Mouse (Mus musculus) hindbrain, postnatal 0 days (tissue): ENCODE measurements around the gene Cacna1s. TPM values are rescaled to one million over a fixed set of nuclear protein-coding genes. Genes with fewer than 3 reads are reported as not detected.

Source experiments
- ATAC-seq: fragments of 200-750 bp; cut with Nextera tagmentation; 2 replicates; pipeline ENCODE4 v1.8.0; 2017; ENCODE audit warnings: mild to moderate bottlenecking, moderate TSS enrichment, moderate library complexity
- DNase-seq: peaks from one replicate; pipeline ENCODE4 v3.0.0-alpha.2; 2015; ENCODE audit warnings: low spot score
- H3K27ac ChIP-seq: fragments of 300-500 bp; sonication (generic); 2 replicates; pipeline ENCODE4 v1.5.1; 2014; ENCODE audit warnings: mild to moderate bottlenecking
- H3K27me3 ChIP-seq: fragments of 300-500 bp; sonication (generic); 2 replicates; pipeline ENCODE4 v1.6.1; 2014; ENCODE audit warnings: low read length, mixed read lengths; ENCODE audit not compliant: insufficient read depth
- H3K36me3 ChIP-seq: fragments of 300-500 bp; sonication (generic); 2 replicates; pipeline ENCODE4 v1.6.1; 2014; ENCODE audit warnings: low read length, mixed read lengths; ENCODE audit not compliant: insufficient read depth
- H3K4me1 ChIP-seq: fragments of 300-500 bp; sonication (generic); 2 replicates; pipeline ENCODE4 v1.6.1; 2014; ENCODE audit warnings: antibody characterized with exemption, low read length, mixed read lengths; ENCODE audit not compliant: insufficient read depth
- H3K4me2 ChIP-seq: fragments of 300-500 bp; sonication (generic); 2 replicates; pipeline ENCODE4 v1.6.1; 2014; ENCODE audit warnings: low read depth, mild to moderate bottlenecking, low read length, moderate library complexity, mixed read lengths
- H3K4me3 ChIP-seq: fragments of 300-500 bp; sonication (generic); 2 replicates; pipeline ENCODE4 v1.5.1; 2014; ENCODE audit warnings: low read length
- H3K9ac ChIP-seq: fragments of 300-500 bp; sonication (generic); replicated peaks from 2 replicates; pipeline ENCODE4 v1.6.1; 2014; ENCODE audit warnings: mild to moderate bottlenecking, low read length, moderate library complexity, mixed read lengths
- H3K9me3 ChIP-seq: fragments of 300-500 bp; sonication (generic); 2 replicates; pipeline ENCODE4 v1.6.1; 2016; ENCODE audit warnings: low read length, mixed read lengths
- CTCF ChIP-seq: IDR thresholded peaks from 2 replicates; pipeline ENCODE4 v1.5.1; 2016; ENCODE audit warnings: antibody characterized with exemption, control low read depth, low read depth
- WGBS: fragments of 180-500 bp; shearing (Covaris S2); extraction: QIAGEN DNeasy Blood & Tissue Kit; methylation state at CpG from one replicate; pipeline ENCODE4 v1.1.7; 2014; 5-methylcytosine and 5-hydroxymethylcytosine counted together
- polyA plus RNA-seq: library from polyadenylated mRNA; unstranded; fragments of >200 nt; fragmentation: Nextera tagmentation; extraction: Ambion mirVana; gene quantifications from 2 replicates; pipeline ENCODE4 v1.2.1, GENCODE M21; 2015
- total RNA-seq: library from RNA; depleted of rRNA; stranded (reverse); fragments of >200 nt; gene quantifications from 2 replicates; pipeline ENCODE4 v1.2.3, GENCODE M21; 2014

Gene Cacna1s
- total and polyA plus RNA-seq, 2 experiments from 2014 or later, result 0.53 to 1.9 TPM

- no peak overlapping the region for H3K9ac ChIP-seq
- ATAC-seq, result no peak
- 0 out of 2 replicates have a peak overlapping the region, but pooled peaks have one; percentile 74 for H3K4me2 ChIP-seq
Measured at GRCm38 (mm10) chr1:136128944-136129589, 76.5 kb downstream of the Cacna1s start.

DNA sequence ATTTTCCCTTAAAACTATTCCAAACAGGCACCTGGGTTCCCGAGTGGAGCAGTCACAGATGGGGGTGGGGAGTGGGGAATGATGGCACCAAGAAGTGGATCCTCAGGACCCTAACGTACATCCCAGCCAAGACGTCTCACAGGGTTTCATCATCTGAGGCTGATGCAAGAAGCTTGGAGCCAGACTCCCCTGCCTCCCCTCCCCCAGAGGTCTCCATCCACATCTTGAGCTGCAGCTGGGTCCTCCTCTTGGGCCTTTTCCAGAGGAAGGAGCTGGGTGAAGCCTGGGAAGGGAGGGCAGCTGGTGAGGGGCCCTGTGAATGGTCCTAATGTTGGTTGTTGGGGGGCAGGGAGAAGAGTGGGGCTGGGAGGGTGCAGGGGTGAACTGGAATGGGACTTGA is 77.6 kb downstream of the Cacna1s start:
- H3K36me3 ChIP-seq, result no peaks in the 10 kb centered on the region
- no peaks in the 10 kb centered on the region for H3K9me3 ChIP-seq
- DNase-seq (peak; percentile 51), ATAC-seq (no peak)
- H3K27me3 ChIP-seq, result no peaks in the 10 kb centered on the region
- TF ChIP-seq CTCF, result no peak
- H3K27ac ChIP-seq, result peak overlapping the region; percentile 96; the same call in 1 of the 2 replicates
- WGBS, result 32% methylated on average over 3 of the region's 3 CpGs
- 0 out of 2 replicates have a peak overlapping the region, but pooled peaks have one; percentile 77 for H3K4me3 ChIP-seq
- H3K4me1 ChIP-seq, result peaks cover 34% of the 10 kb centered on the region
- H3K9ac ChIP-seq, result peak overlapping the region; percentile 88; the same call in 1 of the 2 replicates
- H3K4me2 ChIP-seq, result peak overlapping the region; percentile 74

More at GRCm38 (mm10) chr1:136128944-136129589, 76.5 kb downstream of the Cacna1s start:
- no peaks in the 10 kb centered on the region for H3K36me3 ChIP-seq
- H3K27ac ChIP-seq, result no peak overlapping the region
- no peaks in the 10 kb centered on the region for H3K27me3 ChIP-seq
- H3K4me3 ChIP-seq, result no peak overlapping the region
- 55% methylated on average over 4 of the region's 4 CpGs for WGBS
- TF ChIP-seq CTCF, result no peak
- DNase-seq, result no peak
- peaks cover 24% of the 10 kb centered on the region for H3K4me1 ChIP-seq
- H3K9me3 ChIP-seq, result no peaks in the 10 kb centered on the region

DNA sequence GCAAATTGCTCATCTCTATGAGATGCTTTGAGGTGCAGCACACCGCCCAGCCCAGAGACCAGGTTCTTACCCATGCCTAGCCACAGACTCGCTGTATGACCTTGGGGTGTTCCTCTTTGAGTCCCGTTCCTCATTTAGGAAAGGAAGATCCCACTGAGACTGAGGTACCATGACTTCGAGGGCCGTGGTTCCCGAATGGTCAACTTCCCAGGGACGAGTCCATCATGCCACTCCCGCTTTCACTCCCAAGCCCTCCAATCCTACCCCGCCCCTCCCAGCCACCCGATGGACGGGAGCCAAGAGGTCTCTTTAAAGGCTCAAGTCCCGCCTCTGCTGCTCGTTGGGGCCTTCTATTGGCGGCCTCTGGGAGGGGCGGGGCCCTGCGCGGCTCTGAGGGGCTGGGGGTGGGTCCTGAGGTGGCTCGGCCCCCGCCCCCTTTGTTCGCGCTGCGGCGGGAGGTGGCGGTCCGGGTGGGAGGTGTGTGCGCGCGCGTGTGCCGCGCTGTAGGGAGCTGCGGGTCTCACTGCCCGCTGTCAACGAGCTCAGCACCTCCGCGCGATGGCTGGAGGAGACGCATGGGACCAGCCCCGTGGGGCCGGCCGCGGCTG is 78.5 kb downstream of the Cacna1s start, which contains the start of gene Kif21b:
Gene Kif21b, plus strand, starts transcription at position 439 of the 608 bp plus-strand sequence.
- no peaks in the 10 kb centered on the region for H3K36me3 ChIP-seq
- H3K4me3 ChIP-seq, result peak within 1 kb of the TSS; percentile 77
- no peak for TF ChIP-seq CTCF
- WGBS, result 2% methylated on average over 40 of the region's 42 CpGs
- peak within 1 kb of the TSS; percentile 74 for H3K4me2 ChIP-seq
- H3K9me3 ChIP-seq, result no peaks in the 10 kb centered on the region
- ATAC-seq (peak; percentile 93), DNase-seq (peak; percentile 98)
- H3K27ac ChIP-seq, result peak within 1 kb of the TSS; percentile 96
- H3K9ac ChIP-seq, result peak within 1 kb of the TSS; percentile 88
- no peaks in the 10 kb centered on the region for H3K27me3 ChIP-seq
- H3K4me1 ChIP-seq, result peaks cover 42% of the 10 kb centered on the region

DNA sequence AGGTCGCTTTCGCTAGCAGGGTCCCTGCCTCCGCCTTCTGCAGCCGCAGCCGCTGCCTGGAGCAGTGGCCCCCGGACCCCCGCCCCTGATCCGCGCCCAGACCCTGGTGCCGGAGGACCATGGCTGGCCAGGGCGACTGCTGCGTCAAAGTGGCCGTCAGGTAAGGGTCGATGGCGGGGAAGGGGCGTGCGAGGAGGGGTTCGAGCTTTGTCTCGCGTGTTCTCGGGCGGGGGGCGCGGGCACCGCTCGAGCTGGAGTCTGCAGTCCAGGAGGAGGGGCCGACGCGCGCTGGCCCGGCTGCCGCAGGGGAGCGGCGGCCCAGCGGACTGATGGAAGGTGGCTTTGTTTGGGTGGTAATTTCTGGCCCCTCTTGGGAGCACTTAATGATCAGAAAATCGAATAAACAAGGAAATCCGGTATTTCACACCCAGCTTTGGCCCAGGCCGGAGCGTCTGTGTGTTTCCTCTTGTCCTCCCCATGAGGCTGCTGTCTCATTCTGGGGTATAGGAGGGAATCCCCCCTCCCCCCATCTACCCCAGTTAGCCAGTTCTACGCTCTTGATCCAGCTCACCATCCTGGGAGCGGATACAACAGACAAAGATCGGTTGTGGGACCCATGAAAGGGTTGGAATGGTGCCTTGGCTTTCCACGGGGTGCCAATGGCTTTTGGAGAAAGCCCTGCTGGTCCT is 79.2 kb downstream of the Cacna1s start:
- Histone ChIP-seq H3K4me1 (peaks cover 48% of the 10 kb centered on the region), H3K9me3 (no peaks in the 10 kb centered on the region), H3K4me3 (peak overlapping the region; percentile 77), H3K9ac (peak overlapping the region; percentile 88), H3K27ac (peak overlapping the region; percentile 96), H3K4me2 (peak overlapping the region; percentile 74), H3K27me3 (no peaks in the 10 kb centered on the region), H3K36me3 (no peaks in the 10 kb centered on the region)
- DNase-seq (peak; percentile 80), ATAC-seq (peak; percentile 67)
- WGBS, result under 1% methylated on average over 42 of the region's 43 CpGs
- TF ChIP-seq CTCF, result no peak

DNA sequence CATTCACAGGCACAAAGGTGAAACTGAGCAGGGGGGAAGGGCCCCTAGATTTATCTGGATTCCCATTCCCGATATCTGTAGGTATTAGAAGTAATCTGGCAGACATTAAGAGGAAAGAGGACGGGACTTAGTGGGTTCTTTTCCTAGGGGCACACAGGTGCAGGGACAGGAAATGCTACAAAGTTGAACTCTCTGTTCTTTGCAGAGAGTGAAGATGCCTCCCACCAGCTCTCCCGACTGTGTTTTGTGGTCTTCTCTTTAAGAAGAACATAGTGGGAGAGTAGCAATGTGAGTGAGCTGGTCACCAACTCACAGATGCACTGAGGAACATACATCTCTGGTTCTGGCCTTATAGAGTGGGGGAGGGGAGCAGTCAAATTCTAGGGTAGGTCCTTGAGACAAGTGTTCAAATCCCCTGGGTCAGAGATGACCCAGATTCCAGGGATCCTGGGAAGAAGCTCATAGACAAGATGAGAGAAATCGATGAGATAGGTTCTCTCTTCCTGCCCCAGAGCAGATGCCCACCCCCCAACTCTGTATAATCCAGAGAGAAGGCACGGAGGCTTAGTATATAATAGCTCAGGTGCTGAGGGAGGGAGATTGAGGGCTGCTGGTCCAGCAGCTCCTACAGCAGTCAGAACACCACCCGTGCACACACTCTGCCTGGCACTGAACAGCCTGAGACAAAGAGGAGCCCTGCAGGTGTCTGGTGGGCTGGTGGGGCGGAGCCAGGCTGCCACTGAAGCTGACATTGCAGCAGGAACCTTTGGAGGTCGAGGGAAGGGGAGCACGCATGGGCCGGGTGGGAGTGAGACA is 80.0 kb downstream of the Cacna1s start:
- Histone ChIP-seq H3K4me1 (peaks cover 57% of the 10 kb centered on the region), H3K36me3 (no peaks in the 10 kb centered on the region), H3K4me3 (peak overlapping the region; percentile 77), H3K9ac (peak overlapping the region; percentile 88), H3K4me2 (peak overlapping the region; percentile 74), H3K9me3 (no peaks in the 10 kb centered on the region), H3K27me3 (no peaks in the 10 kb centered on the region), H3K27ac (peak overlapping the region; percentile 96)
- TF ChIP-seq CTCF, result no peak
- 15% methylated on average over 10 of the region's 10 CpGs for WGBS
- DNase-seq (peak; percentile 67), ATAC-seq (0 out of 2 replicates have a peak, but pooled peaks have one; percentile 1)
